Mouse (Mus musculus) brain, adult 2 months (tissue): ENCODE measurements at regions not wholly inside any gene's neighbourhood (a gene's known extent, or its start where the extent isn't known, plus 50 kb on each side); places are given as distances from the start of the nearest gene placed in this dataset.

ENCODE experiments used
- DNase-seq: peaks from one replicate; pipeline ENCODE4 v3.0.0; 2011; ENCODE audit warnings: low read depth, low spot score

- DNase-seq: peak; percentile 34
Observed at GRCm38 (mm10) chrX:15913795-15914500, 608.7 kb upstream of the Cypt1 start.
